Mouse (Mus musculus): ENCODE results near the gene Col5a3.

GRCm38 (mm10) chr9:20743946-20744738, 70.7 kb downstream of the Col5a3 start:
- peak; percentile 89 for TF ChIP-seq CTCF (IDR thresholded peaks at IDR 0.05; ENCODE audit: low read depth, low read length)
- no peak for TF ChIP-seq EP300 (IDR thresholded peaks at IDR 0.05; ENCODE audit: insufficient read depth, low read depth, low read length)
- TF ChIP-seq POLR2A (IDR thresholded peaks at IDR 0.05; ENCODE audit: insufficient read depth, low read length), result no peak

Measured in ES-Bruce4 (cell line).